Comparison of ENCODE assay signal across 14 mouse cellular contexts in the genomic region with DNA sequence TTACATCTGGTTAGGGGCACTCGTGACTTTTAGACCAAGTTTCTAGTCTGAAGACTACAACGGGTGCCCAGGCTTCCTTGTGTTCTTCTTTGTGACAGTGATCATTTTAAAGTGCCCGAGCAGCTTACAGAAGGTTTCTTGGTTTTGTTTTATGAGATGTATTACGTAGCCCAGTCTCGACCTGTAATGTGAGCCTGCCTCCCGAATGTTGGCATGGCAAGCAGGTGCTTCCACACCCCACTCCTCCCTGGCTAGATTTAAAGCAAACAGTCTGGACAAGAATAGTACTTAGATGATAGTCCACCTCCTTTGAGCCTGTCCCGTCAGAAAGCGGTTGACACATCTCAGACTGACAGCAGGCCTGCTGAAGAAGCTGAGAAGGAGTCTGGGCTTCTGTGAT.
"Had no signal": no experiment of that assay in that cellular context is flagged by ENCODE, and none has a peak within 500 bp of the region (broad histone marks: within the 10 kb centered on the region; RNA-seq: fewer than 3 reads in every experiment).

No protein-coding gene starts in this region.

- DNase-seq: kidney, adult 18-20 months; kidney, postnatal 25 days; layer of hippocampus, postnatal 36 days; liver, embryonic 13.5 days; liver, postnatal 0 days; lung, postnatal 36 days; right cerebral cortex, postnatal 4 days; spleen, adult 18-20 months; thymus, adult 18-20 months; thymus, postnatal 14 days had no signal

- ATAC-seq: liver, postnatal 0 days; midbrain, embryonic 13.5 days had no signal

- H3K4me3 ChIP-seq: kidney, embryonic 15.5 days; limb, embryonic 13.5 days; liver, embryonic 13.5 days; midbrain, embryonic 13.5 days; neural tube, embryonic 12.5 days had no signal

- H3K9me3 ChIP-seq: kidney, embryonic 15.5 days; limb, embryonic 13.5 days; liver, embryonic 13.5 days; midbrain, embryonic 13.5 days; neural tube, embryonic 12.5 days had no signal

- H3K4me1 ChIP-seq: midbrain, embryonic 13.5 days; neural tube, embryonic 12.5 days had no signal

- H3K4me2 ChIP-seq: kidney, embryonic 15.5 days; limb, embryonic 13.5 days; liver, embryonic 13.5 days; midbrain, embryonic 13.5 days; neural tube, embryonic 12.5 days had no signal

- H3K27ac ChIP-seq: kidney, embryonic 15.5 days; limb, embryonic 13.5 days; liver, embryonic 13.5 days; midbrain, embryonic 13.5 days; neural tube, embryonic 12.5 days had no signal

- H3K27me3 ChIP-seq: kidney, embryonic 15.5 days; limb, embryonic 13.5 days; liver, embryonic 13.5 days; midbrain, embryonic 13.5 days; neural tube, embryonic 12.5 days had no signal

- H3K9ac ChIP-seq: kidney, embryonic 15.5 days; limb, embryonic 13.5 days; liver, embryonic 13.5 days; liver, postnatal 0 days; midbrain, embryonic 13.5 days; neural tube, embryonic 12.5 days had no signal
